Mouse (Mus musculus): ENCODE data around the gene Hmcn1. TPM values are rescaled to one million over a fixed set of nuclear protein-coding genes. Genes with fewer than 3 reads are reported as not detected.
A peak's percentile ranks its signal among the peaks of the same experiment; 100 is the strongest.

Hmcn1 gene
- polyA plus RNA-seq, 2 experiments, result 35.3 to 80.4 TPM

GRCm38 (mm10) chr1:151036405-151036985 lies 43.3 kb upstream of the Hmcn1 start:
- no peak for DNase-seq (ENCODE audit: low spot score)
- H3K4me1 ChIP-seq (ENCODE audit: control insufficient read depth, insufficient read depth, low read length), result no peaks in the 10 kb centered on the region
- no peaks in the 10 kb centered on the region for H3K27me3 ChIP-seq (ENCODE audit: control insufficient read depth, insufficient read depth, low read length)
- no peaks in the 10 kb centered on the region for H3K36me3 ChIP-seq (ENCODE audit: control insufficient read depth, insufficient read depth, low read length)
- no peaks in the 10 kb centered on the region for H3K9me3 ChIP-seq (ENCODE audit: control insufficient read depth, low read length)
- no peak overlapping the region for H3K27ac ChIP-seq (replicated peaks; ENCODE audit: low read depth, low read length)
- no peak overlapping the region for H3K4me2 ChIP-seq (replicated peaks; ENCODE audit: low read depth, low read length, severe bottlenecking)
- no peak overlapping the region for H3K9ac ChIP-seq (ENCODE audit: low read depth, low read length, severe bottlenecking)
- no peak overlapping the region for H3K4me3 ChIP-seq (replicated peaks; ENCODE audit: low read length)
- TF ChIP-seq POLR2A (IDR thresholded peaks at IDR 0.05; ENCODE audit: borderline replicate concordance, extremely low read depth, insufficient read depth, insufficient read length), result no peak
- WGBS, result 85% methylated on average over 15 of the region's 15 CpGs
- no peak for ATAC-seq (ENCODE audit: low FRiP score, low read depth)

- H3K27me3 ChIP-seq (ENCODE audit: control insufficient read depth, insufficient read depth, low read length), result no peaks in the 10 kb centered on the region
- H3K9ac ChIP-seq (ENCODE audit: low read depth, low read length, severe bottlenecking), result no peak overlapping the region
- 75% methylated on average over 3 of the region's 3 CpGs for WGBS
- TF ChIP-seq POLR2A (IDR thresholded peaks at IDR 0.05; ENCODE audit: borderline replicate concordance, extremely low read depth, insufficient read depth, insufficient read length), result no peak
- H3K9me3 ChIP-seq (ENCODE audit: control insufficient read depth, low read length), result no peaks in the 10 kb centered on the region
- H3K4me1 ChIP-seq (ENCODE audit: control insufficient read depth, insufficient read depth, low read length), result no peaks in the 10 kb centered on the region
- DNase-seq (ENCODE audit: low spot score) (no peak), ATAC-seq (ENCODE audit: low FRiP score, low read depth) (no peak)
- H3K4me3 ChIP-seq (replicated peaks; ENCODE audit: low read length), result no peak overlapping the region
- no peaks in the 10 kb centered on the region for H3K36me3 ChIP-seq (ENCODE audit: control insufficient read depth, insufficient read depth, low read length)
- no peak overlapping the region for H3K27ac ChIP-seq (replicated peaks; ENCODE audit: low read depth, low read length)
- no peak overlapping the region for H3K4me2 ChIP-seq (replicated peaks; ENCODE audit: low read depth, low read length, severe bottlenecking)
Observed at GRCm38 (mm10) chr1:151035766-151036165, 42.5 kb upstream of the Hmcn1 start.

GRCm38 (mm10) chr1:151034993-151035592 lies 41.9 kb upstream of the Hmcn1 start:
- no peaks in the 10 kb centered on the region for H3K36me3 ChIP-seq (ENCODE audit: control insufficient read depth, insufficient read depth, low read length)
- 0% methylated on average over 5 of the region's 5 CpGs for WGBS
- no peak for TF ChIP-seq POLR2A (IDR thresholded peaks at IDR 0.05; ENCODE audit: borderline replicate concordance, extremely low read depth, insufficient read depth, insufficient read length)
- peak; percentile 72 for DNase-seq (ENCODE audit: low spot score)
- no peak overlapping the region for H3K4me3 ChIP-seq (replicated peaks; ENCODE audit: low read length)
- no peak overlapping the region for H3K9ac ChIP-seq (ENCODE audit: low read depth, low read length, severe bottlenecking)
- H3K9me3 ChIP-seq (ENCODE audit: control insufficient read depth, low read length), result no peaks in the 10 kb centered on the region
- H3K4me1 ChIP-seq (ENCODE audit: control insufficient read depth, insufficient read depth, low read length), result no peaks in the 10 kb centered on the region
- ATAC-seq (ENCODE audit: low FRiP score, low read depth), result no peak
- no peak overlapping the region for H3K4me2 ChIP-seq (replicated peaks; ENCODE audit: low read depth, low read length, severe bottlenecking)
- H3K27ac ChIP-seq (replicated peaks; ENCODE audit: low read depth, low read length), result no peak overlapping the region
- no peaks in the 10 kb centered on the region for H3K27me3 ChIP-seq (ENCODE audit: control insufficient read depth, insufficient read depth, low read length)

- no peak overlapping the region for H3K27ac ChIP-seq (replicated peaks; ENCODE audit: low read depth, low read length)
- no peaks in the 10 kb centered on the region for H3K27me3 ChIP-seq (ENCODE audit: control insufficient read depth, insufficient read depth, low read length)
- no peak for DNase-seq (ENCODE audit: low spot score)
- no peak overlapping the region for H3K4me2 ChIP-seq (replicated peaks; ENCODE audit: low read depth, low read length, severe bottlenecking)
- no peak overlapping the region for H3K9ac ChIP-seq (ENCODE audit: low read depth, low read length, severe bottlenecking)
- no peaks in the 10 kb centered on the region for H3K36me3 ChIP-seq (ENCODE audit: control insufficient read depth, insufficient read depth, low read length)
- no peak overlapping the region for H3K4me3 ChIP-seq (replicated peaks; ENCODE audit: low read length)
- ATAC-seq (ENCODE audit: low FRiP score, low read depth), result no peak
- H3K9me3 ChIP-seq (ENCODE audit: control insufficient read depth, low read length), result no peaks in the 10 kb centered on the region
- H3K4me1 ChIP-seq (ENCODE audit: control insufficient read depth, insufficient read depth, low read length), result no peaks in the 10 kb centered on the region
- no peak for TF ChIP-seq POLR2A (IDR thresholded peaks at IDR 0.05; ENCODE audit: borderline replicate concordance, extremely low read depth, insufficient read depth, insufficient read length)
Observed at GRCm38 (mm10) chr1:151033291-151033690, 40.1 kb upstream of the Hmcn1 start.

GRCm38 (mm10) chr1:151031581-151031980 lies 38.3 kb upstream of the Hmcn1 start:
- Histone ChIP-seq H3K36me3 (ENCODE audit: control insufficient read depth, insufficient read depth, low read length) (no peaks in the 10 kb centered on the region), H3K4me3 (replicated peaks; ENCODE audit: low read length) (no peak overlapping the region), H3K9ac (ENCODE audit: low read depth, low read length, severe bottlenecking) (no peak overlapping the region), H3K27ac (replicated peaks; ENCODE audit: low read depth, low read length) (no peak overlapping the region), H3K4me1 (ENCODE audit: control insufficient read depth, insufficient read depth, low read length) (no peaks in the 10 kb centered on the region), H3K9me3 (ENCODE audit: control insufficient read depth, low read length) (no peaks in the 10 kb centered on the region), H3K4me2 (replicated peaks; ENCODE audit: low read depth, low read length, severe bottlenecking) (no peak overlapping the region), H3K27me3 (ENCODE audit: control insufficient read depth, insufficient read depth, low read length) (no peaks in the 10 kb centered on the region)
- 79% methylated on average over 10 of the region's 10 CpGs for WGBS
- TF ChIP-seq POLR2A (IDR thresholded peaks at IDR 0.05; ENCODE audit: borderline replicate concordance, extremely low read depth, insufficient read depth, insufficient read length), result no peak
- ATAC-seq (ENCODE audit: low FRiP score, low read depth), result no peak
- no peak for DNase-seq (ENCODE audit: low spot score)
